Mouse (Mus musculus) spleen, embryonic (tissue): ENCODE results near the gene Dgka.
"Not testable (repeated sequence)": the region's sequence is repeated elsewhere in the genome, so short reads cannot be mapped to it uniquely, and the experiment has no call there.

Experiments
- CTCF ChIA-PET: fragments of 350-600 bp; sonication (Branson Sonifier 250); formaldehyde crosslinking; loops from one replicate; lab custom pipeline; 2022; lab: Charles Lee

Gene Dgka

DNA sequence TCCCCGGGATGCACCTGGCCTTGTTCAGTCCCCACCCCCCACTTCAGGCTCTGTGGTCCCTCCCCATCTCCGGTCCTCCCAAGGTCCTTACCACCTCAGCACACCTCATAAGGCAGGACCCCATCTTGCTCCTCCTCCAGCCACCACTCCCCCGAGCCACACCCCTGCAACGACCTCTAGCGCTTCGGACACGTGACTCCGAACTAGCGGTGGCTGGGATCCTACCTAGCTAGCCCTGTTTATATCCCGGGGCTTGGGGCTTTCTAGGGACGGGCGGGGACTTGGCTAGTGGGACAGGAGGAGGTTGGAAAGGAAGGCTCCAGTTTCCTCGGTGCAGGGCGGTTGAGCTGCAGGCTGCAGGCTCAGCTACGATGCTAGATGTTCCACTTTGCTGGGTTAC, 7.2 kb downstream of the Dgka start:
- CTCF ChIA-PET, result interaction anchor here (1.1 kb wide), 1 partner anchor 66 kb away, joined by 3 read pairs; no protein-coding TSS in a partner anchor

DNA sequence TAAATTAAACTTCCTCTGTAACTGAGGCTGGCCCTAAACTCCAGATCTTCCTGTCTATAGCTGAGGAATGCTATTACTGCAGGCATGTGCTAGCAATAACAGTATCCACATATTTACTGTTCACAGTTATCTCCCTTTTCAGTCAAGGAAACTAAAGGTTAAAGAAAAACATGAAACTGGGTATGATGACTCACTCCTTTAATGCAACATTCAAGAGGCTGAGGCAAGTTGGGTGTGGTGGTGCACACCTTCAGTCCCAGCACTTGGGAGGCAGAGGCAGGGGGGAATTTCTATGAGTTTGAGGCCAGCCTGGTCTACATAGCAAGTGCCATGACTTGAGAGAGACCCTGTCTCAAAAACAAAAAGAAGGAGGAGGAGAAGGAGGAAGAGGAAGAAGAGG, 12.7 kb downstream of the Dgka start:
- CTCF ChIA-PET, result interaction anchor here (0.5 to 1.0 kb wide), 3 partner anchors 13 to 18 kb away, joined by 3 to 4 read pairs (median 3); partner anchors contain the start of gene Dgka

DNA sequence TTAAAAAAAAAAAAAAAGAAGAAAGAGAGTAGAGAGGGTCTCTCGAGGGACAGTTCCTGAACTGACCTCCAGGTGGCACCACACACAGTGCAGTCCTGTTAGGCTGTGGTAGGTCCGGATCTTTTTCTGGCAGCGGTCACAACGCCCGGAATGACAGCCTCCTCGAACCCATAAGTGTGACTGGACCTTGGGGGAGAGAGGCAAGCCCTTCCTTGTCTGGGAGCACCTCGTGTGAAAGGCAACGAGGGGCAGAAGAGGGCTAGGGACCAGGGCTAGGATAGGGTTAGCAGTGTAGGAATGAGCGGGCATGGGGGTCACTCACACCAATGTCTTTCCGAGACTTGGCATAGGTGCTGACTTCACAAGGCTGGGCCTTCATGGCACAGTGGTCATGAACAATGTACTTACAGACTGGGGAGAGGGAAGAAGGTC, 13.6 kb downstream of the Dgka start:
- CTCF ChIA-PET, result interaction anchor here (0.7 to 1.6 kb wide), 5 partner anchors 11 to 164 kb away, joined by 3 to 5 read pairs (median 5); no protein-coding TSS in a partner anchor

DNA sequence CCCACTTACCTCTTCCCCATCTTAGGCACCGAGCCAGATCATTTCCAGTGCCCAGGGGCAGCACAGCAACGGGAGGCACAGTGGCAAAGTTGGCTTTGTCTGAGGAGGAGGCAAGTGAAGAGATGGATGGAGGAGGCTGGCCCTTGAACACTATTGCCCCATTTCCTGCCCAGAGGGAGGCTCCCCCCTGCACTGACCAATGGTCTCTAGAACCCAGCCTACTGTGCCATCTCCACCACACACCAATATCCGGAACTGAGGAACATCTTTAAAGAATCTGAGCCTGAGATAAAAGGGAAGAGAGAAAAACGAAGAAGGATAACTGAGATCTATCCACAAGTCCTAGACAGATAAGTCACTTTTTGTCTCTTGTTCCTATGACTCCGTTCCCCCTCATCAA, 16.6 kb downstream of the Dgka start:
- CTCF ChIA-PET, result no interaction called here

DNA sequence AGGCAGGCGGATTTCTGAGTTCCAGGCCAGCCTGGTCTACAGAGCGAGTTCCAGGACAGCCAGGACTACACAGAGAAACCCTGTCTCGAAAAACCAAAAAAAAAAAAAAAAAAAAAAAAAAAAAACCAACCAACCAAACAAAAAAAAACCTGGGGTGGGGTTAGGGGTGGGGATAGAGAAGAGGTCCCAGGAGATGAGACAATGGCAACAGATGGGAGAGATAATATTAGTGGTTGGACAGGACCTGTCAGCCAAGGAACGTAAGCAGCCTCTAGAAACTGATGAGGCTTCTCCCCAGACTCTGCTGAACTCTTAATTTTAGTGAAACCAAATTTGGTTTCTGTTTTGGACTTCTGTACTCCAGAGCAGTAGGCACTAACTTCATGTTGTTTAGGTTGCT, 19.2 kb downstream of the Dgka start:
- CTCF ChIA-PET, result not testable (repeated sequence)

DNA sequence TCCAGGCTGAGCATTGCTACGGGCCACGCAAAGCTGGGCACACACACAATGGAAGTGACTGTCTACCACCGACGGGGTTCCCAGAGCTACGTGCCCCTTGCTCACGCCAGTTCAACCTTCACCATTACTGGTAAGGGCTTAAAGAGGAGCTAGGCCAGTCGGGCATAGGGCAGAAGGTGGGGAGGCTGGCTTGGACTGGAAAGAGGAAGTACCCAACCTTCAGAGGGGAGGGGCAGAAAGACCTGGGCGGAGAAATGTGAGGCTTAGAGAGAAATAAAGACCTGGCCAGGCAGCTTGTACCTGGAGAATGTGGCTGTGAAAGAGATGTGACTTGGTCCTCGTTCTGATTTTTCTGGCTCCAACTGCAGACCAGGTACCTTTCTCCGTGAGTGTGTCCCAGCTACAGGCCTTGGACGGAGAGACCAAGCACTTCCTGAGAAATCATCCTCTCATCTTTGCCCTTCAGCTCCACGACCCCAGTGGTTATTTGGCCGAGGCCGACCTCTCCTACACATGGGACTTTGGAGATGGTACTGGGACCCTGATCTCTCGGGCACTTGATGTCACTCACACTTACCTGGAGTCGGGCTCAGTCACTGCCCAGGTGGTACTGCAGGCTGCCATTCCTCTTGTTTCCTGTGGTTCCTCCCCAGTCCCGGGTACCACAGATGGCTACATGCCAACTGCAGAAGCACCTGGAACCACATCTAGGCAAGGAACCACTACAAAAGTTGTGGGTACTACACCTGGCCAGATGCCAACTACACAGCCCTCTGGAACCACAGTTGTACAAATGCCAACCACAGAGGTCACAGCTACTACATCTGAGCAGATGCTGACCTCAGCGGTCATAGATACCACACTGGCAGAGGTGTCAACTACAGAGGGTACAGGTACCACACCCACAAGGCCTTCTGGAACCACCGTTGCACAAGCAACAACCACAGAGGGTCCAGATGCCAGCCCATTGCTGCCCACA, 28.8 kb downstream of the Dgka start:
- CTCF ChIA-PET, result interaction anchor here (0.6 to 1.0 kb wide), 4 partner anchors 11 to 252 kb away, joined by 3 to 7 read pairs (median 3); partner anchors contain the start of gene Cdk2

DNA sequence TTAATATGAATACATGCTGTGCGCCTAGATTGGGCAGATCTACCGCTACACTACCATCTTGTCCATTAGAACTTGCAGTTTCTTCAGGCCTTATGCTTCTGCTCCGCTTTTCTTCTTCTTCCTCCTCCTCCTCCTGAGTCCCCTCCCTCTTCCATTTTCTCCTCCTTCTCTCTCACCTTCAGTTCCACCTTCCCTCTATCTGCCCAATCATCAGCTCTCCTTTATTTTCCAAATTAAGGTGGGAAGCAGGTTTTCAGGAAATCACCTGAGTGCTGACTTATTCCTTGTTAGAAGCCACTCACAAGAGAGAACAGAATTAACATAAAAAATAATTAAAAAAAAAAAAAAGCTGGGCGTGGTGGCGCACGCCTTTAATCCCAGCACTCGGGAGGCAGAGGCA, 33.3 kb downstream of the Dgka start:
- CTCF ChIA-PET, result interaction anchor here (0.6 to 1.5 kb wide), 4 partner anchors 10 to 148 kb away, joined by 3 to 13 read pairs (median 4); no protein-coding TSS in a partner anchor

DNA sequence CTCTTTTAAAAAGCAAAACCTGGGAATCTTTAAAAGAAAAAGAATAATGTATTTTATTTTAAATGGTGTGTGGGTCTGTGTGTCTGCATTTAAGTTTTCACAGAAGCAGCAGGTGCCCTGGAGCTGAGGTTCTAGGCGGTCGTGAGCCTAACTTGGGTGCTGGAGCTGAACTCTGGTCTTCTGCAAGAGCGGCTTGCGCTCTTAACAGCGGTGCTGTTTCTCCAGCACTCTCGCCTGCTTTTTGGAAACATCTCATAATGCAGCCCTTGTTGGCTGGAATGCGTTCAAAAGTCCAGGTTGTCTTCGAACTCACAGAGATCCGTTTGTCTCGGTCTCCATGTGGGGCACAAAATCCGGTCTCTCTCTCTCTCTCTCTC, 39.4 kb downstream of the Dgka start:
- CTCF ChIA-PET, result interaction anchor here (0.6 to 1.1 kb wide), 3 partner anchors 10 to 77 kb away, joined by 3 read pairs; no protein-coding TSS in a partner anchor

DNA sequence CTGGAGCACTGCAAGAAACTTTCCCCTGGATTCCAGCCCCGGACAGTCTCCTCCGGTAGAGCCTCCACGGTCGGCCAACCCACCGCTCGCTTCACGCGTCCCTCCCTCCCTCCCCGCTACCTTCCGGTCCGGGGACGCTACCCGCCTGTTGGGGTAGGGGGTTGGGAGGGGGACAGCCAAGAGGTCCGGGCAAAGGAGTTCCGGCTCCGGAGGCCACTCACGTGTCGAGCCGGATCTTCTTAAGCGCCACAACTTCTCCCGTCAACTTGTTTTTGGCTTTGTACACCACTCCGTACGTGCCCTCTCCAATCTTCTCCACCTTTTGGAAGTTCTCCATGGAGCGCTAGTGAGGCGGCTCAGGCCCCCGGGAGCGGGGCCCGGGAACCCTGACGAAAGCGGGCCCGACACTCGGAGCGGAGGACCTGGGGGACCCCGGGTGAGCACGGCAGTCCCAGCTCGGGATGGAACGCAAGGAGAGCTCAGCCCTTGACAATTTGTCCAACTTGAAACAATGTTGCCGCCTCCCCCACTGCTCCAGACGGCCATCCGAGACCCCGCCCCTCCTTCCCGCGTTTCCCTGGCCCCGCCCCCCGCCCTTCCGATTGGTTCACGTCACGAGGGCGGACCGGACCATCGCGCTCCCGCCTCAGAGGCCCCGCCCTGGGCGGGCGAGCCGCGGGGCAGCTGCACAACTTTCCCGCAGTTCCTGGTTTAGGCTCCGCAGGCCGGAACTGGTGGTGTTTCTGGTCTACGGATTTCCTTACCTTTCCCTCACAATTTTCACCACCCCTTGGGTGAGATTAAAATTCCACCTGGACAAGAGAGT, 40.0 kb downstream of the Dgka start, which contains the start of gene Cdk2:
Gene Cdk2 (minus strand): TSS at position 541 of the 826 bp plus-strand sequence.
- CTCF ChIA-PET, result interaction anchor here (0.6 to 1.1 kb wide), 2 partner anchors 10 to 594 kb away, joined by 3 to 5 read pairs; no protein-coding TSS in a partner anchor

DNA sequence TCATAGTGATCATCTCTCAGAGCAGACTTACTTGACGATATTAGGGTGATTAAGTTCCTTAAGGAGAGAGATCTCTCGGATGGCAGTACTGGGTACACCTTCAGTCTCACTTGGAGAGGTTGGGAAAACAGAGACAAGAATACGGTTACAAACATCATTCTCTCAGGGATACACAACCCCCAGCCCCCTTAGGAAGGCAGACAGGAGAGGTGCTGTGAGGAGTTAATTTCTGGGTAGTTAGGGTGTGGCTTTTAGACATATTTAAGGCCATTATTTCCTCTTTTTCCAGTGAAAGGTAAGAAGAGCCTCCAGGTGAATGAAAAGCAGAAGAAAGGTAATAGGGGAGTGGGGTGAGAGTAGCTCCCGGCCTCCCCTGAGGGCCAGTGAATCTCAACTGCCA, 40.8 kb downstream of the Dgka start, which contains the start of gene Pmel:
Gene Pmel (plus strand): TSS at position 301 of the 400 bp plus-strand sequence.
- CTCF ChIA-PET, result no interaction called here

DNA sequence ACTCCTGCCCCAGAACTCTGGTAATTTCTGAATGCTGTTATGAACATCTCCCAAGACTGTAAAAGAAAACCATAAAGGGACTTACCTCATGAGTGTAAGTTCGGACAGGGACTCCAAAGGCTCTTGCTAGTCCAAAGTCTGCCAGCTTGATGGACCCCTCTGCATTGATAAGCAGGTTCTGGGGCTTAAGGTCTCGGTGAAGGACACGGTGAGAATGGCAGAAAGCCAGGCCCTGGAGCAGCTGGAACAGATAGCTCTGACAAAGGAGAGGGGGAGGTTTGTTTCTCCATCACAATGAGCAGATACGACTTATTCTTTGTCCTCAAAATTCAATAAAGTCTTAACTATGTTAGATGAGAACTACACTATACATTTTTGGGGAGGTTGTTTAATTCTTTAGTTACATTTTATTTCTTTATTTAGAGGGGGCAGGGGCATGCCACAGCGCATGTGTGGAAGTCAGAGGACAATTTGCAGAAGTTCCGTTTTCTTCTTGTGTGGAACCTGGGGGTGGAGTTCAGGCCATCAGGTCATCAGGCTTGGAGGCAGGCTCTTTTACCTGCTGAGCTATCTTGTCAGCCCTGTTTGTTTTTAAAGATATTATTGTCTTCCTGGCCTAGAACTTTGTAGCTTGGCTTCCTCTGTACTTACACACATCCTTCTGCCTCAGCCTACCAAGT, 42.2 kb downstream of the Dgka start:
- CTCF ChIA-PET, result interaction anchor here (0.6 kb wide), 1 partner anchor 243 kb away, joined by 3 read pairs; no protein-coding TSS in a partner anchor

DNA sequence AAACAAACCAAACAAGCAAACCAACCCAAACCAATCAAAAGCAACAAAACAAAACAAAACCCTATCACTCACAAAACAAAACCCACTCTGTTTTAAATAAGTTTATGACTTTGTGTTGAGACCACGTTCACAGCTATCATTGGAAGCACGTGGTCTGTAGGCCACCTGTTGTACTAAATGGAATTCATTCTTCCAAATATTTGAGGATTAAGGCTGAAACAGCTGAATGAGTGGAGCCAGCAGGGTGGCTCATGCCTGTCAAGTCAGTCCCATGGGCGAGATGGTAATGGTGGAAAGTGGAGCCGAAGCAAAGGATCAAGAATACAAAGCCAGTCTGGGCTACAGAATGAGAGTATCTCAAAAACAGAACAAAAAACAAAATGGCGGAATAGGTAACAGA, 43.9 kb downstream of the Dgka start:
- CTCF ChIA-PET, result interaction anchor here (0.6 to 0.7 kb wide), 2 partner anchors 11 to 91 kb away, joined by 4 to 9 read pairs; no protein-coding TSS in a partner anchor

DNA sequence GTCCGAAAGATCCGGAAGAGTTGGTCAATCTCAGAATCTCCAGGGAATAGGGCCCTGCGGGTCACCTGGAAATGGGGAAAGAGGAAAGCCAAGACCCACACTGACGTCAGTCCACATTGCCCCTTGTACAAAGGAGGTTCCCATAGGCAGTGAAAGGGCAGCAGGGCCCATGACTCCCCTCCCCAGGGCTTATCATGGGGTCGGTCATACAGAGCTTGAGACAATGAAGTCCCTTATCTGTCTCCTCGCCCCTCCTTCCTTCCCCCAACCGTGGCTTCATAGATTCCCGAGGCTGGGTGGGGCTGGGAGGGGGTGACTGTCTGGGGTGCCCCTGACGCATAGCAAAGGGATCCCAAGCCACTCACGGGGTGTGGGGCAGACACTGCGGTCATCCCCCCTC, 45.0 kb downstream of the Dgka start:
- CTCF ChIA-PET, result no interaction called here

DNA sequence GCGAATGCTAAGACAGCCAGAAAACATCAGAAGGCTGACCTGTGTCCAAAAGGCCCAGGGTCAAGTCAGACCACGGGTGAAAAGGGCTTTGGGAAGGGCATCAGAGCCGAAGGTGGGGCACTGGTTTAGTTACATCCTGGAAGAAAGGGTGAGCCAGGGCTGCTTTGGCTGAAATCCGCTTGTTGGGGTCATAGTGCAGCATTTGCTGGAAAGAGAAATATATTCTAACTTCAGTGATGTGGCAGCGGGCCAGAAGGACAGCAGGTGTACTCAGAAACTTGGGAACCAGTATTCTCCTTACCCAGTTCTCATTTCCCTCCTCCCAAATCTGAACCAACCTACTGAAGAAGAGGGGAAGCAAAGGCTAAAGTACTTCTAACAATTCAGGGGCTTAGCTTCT, 45.6 kb downstream of the Dgka start:
- CTCF ChIA-PET, result no interaction called here

DNA sequence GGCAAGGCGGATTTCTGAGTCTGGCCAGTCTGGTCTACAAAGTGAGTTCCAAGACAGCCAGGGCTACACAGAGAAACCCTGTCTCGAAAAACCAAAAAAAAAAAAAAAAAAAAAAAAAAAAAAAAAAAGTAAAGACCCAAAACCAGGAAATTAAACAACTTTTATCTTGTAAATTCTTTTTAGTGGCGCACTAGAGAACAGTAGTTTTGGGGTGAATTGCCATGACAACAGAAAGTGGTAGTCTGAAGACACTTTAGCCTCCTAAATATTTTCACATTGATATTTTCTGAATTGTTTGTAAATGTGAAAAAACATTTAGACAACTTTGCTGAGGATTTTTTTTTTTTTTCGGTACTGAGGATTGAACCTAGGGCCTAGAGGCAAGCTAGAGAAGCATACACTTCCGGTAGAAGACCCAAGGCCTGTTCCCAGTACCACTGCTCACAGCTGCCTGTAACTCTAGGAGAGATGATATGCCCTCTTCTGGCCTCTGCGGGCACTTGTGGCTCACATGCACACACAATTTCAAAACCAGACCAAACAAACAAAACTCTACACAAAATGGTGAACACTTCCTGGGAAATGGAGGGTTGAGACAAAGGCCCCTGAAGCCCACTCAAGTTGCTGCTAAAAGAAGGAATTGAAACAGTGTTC, 47.5 kb downstream of the Dgka start:
- CTCF ChIA-PET, result interaction anchor here (0.6 kb wide), 1 partner anchor 14 kb away, joined by 3 read pairs; no protein-coding TSS in a partner anchor

DNA sequence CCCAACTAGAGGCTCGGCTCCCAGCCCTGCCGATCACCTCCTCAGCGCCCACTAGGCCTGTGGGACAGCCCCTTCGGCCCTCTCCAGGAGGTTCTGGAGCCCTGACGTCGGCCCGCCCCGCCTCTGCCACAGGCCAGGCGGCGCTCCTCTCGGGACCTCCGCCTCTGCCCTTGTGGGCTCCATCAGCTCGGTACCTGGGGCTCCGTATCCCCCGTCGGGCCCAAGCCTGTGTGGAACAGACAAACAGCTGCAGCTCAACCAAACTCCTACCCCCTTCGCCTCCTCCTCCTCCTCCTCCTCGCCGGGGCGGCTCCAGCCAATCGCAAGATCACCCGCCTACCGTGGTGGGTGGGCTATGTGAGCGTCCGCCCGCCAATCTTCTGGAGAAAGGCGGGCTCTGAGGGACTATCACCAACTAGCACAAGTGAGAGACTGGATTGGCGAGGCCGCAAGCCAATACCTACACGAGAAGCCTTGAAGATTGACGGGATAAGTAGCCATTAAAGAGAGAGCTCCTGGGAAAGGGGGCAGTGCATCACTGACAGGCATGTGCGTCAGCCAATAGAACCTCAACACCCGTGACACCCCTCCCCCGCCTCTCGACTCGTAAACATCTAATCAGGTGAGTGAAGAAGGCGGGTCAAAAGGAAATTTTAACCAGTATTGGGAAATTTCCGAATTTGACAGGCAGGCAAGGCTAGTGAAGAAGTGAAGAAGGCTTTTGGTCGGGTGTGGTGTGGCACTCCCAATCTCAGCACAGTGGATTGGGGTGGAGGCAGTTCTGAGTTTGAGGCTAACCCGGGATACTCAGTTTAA, 48.5 kb downstream of the Dgka start, which contains the start of gene Rab5b:
Gene Rab5b (minus strand): TSS at position 273 of the 816 bp plus-strand sequence.
- CTCF ChIA-PET, result interaction anchor here (0.6 to 0.7 kb wide), 2 partner anchors 33 to 49 kb away, joined by 3 to 10 read pairs; no protein-coding TSS in a partner anchor

DNA sequence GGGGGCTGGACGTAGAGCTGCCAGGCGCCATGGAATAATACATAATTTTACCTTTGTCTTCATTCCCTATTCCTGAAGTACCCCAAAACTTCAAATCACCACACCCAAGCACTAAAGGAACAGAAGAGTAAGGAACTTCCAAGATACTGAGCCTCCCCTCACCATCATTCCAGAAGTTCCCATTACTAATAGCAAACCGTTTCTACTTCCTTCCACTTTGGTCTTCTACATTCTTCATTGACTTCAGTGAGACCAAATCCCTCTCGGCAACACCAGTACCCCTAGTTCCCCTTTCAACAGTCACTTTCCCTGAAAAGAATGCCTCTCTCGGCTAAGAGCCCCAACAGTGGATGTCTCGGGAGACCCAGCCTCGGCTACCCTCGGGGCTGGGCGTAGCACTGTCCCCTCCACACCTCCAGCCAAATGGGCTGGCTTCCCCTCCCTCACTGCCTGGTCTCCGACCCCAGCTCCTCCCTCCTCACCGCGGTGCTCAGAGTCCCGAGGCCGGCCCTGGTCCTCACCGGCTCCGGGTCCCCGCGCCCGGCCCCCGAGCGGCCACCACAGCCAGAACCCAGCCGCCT, 49.2 kb downstream of the Dgka start:
- CTCF ChIA-PET, result interaction anchor here (0.7 kb wide), 1 partner anchor 48 kb away, joined by 3 read pairs; no protein-coding TSS in a partner anchor

DNA sequence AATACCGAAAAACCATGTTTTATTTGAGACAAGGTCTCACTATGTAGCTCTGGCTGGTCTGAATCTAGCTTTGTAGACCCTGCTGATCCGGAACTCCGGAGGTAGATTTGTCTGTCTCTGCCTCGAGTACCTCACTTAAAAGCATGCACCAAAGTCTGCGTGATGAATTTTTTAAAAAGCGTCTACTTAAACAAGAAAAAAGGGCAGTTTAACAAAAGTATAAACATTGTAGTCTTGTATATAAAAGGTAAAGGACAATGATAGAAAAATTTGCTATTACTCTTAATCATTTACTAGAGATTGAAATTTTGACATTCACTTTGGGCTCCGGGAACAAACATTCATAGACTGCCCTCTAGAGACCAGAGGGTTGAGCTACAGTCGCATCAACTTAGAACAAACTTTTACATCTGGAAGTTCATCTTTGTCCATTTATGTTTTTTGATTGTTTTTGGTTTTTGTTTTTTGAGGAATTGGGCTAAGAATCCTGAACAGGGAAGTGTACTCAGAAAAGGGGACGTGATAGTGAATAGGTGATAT, 70.1 kb downstream of the Dgka start:
- CTCF ChIA-PET, result no interaction called here
